Mouse (Mus musculus) ovary, postnatal 36 days (tissue): ENCODE results near the gene Smc6.

Experiments used
- DNase-seq: peaks from one replicate; pipeline ENCODE4 v3.0.0; 2022; ENCODE audit warnings: low spot score, mixed read lengths

Smc6 gene

GRCm38 (mm10) chr12:11265382-11266281, at the start of gene Smc6, which contains the start of gene Gen1:
Gene Smc6, plus strand, starts transcription at chr12:11265886.
Gene Gen1, minus strand, starts transcription at chr12:11265801.
- peak; percentile 95 for DNase-seq

- DNase-seq, result no peak
Observed at GRCm38 (mm10) chr12:11216454-11216853, 49.2 kb upstream of the Smc6 start.

- no peak for DNase-seq
Observed at GRCm38 (mm10) chr12:11217726-11218250, 47.9 kb upstream of the Smc6 start.

- peak; percentile 12 for DNase-seq
Observed at GRCm38 (mm10) chr12:11221524-11222330, 44.0 kb upstream of the Smc6 start.

- DNase-seq, result no peak
Observed at GRCm38 (mm10) chr12:11222566-11222965, 43.1 kb upstream of the Smc6 start.

GRCm38 (mm10) chr12:11223090-11223489, 42.6 kb upstream of the Smc6 start:
- DNase-seq, result peak; percentile 10

- DNase-seq, result no peak
Observed at GRCm38 (mm10) chr12:11224722-11225121, 41.0 kb upstream of the Smc6 start.

GRCm38 (mm10) chr12:11226123-11226522, 39.6 kb upstream of the Smc6 start:
- no peak for DNase-seq

GRCm38 (mm10) chr12:11226529-11227268, 39.0 kb upstream of the Smc6 start:
- no peak for DNase-seq

GRCm38 (mm10) chr12:11230267-11230666, 35.4 kb upstream of the Smc6 start:
- DNase-seq, result no peak

- DNase-seq, result no peak
Observed at GRCm38 (mm10) chr12:11235996-11236395, 29.7 kb upstream of the Smc6 start.

GRCm38 (mm10) chr12:11247460-11247859, 18.2 kb upstream of the Smc6 start:
- DNase-seq, result no peak

GRCm38 (mm10) chr12:11250322-11250721, 15.4 kb upstream of the Smc6 start:
- no peak for DNase-seq

- DNase-seq, result no peak
Observed at GRCm38 (mm10) chr12:11264895-11265294, 791 bp upstream of the Smc6 start.

GRCm38 (mm10) chr12:11266282-11266985, 748 bp downstream of the Smc6 start:
- no peak for DNase-seq

- DNase-seq, result no peak
Observed at GRCm38 (mm10) chr12:11267030-11267429, 1.3 kb downstream of the Smc6 start.

- no peak for DNase-seq
Observed at GRCm38 (mm10) chr12:11272568-11272967, 6.9 kb downstream of the Smc6 start.

- DNase-seq, result no peak
Observed at GRCm38 (mm10) chr12:11273185-11273584, 7.5 kb downstream of the Smc6 start.

GRCm38 (mm10) chr12:11276632-11277031, 10.9 kb downstream of the Smc6 start:
- DNase-seq, result no peak

GRCm38 (mm10) chr12:11277207-11277606, 11.5 kb downstream of the Smc6 start:
- no peak for DNase-seq

- no peak for DNase-seq
Observed at GRCm38 (mm10) chr12:11279886-11280285, 14.2 kb downstream of the Smc6 start.
